Mouse (Mus musculus) heart, embryonic 11.5 days (tissue): ENCODE data around the gene A930009A15Rik. TPM values are rescaled to one million over a fixed set of nuclear protein-coding genes. Genes with fewer than 3 reads are reported as not detected.

Experiments
- ATAC-seq: fragments of 200-750 bp; cut with Nextera tagmentation; replicated peaks from 2 replicates; pipeline ENCODE4 v1.8.0; 2017; ENCODE audit warnings: moderate library complexity; ENCODE audit not compliant: insufficient number of reproducible peaks, low FRiP score, low TSS enrichment
- H3K27ac ChIP-seq: fragments of 300-500 bp; sonication (generic); 2 replicates; pipeline ENCODE4 v1.5.1; 2014; ENCODE audit warnings: mild to moderate bottlenecking, low read depth, low read length
- H3K27me3 ChIP-seq: fragments of 300-500 bp; sonication (generic); 2 replicates; pipeline ENCODE4 v1.6.1; 2014; ENCODE audit warnings: mild to moderate bottlenecking, low read length, mixed read lengths; ENCODE audit not compliant: control insufficient read depth, insufficient read depth
- H3K36me3 ChIP-seq: fragments of 300-500 bp; sonication (generic); 2 replicates; pipeline ENCODE4 v1.6.1; 2014; ENCODE audit warnings: mild to moderate bottlenecking, low read length, moderate library complexity, mixed read lengths; ENCODE audit not compliant: control insufficient read depth, insufficient read depth
- H3K4me1 ChIP-seq: fragments of 300-500 bp; sonication (generic); 2 replicates; pipeline ENCODE4 v1.6.1; 2014; ENCODE audit warnings: low read length; ENCODE audit not compliant: control insufficient read depth, insufficient read depth
- H3K4me2 ChIP-seq: fragments of 300-500 bp; sonication (generic); 2 replicates; pipeline ENCODE4 v1.6.1; 2014; ENCODE audit warnings: mild to moderate bottlenecking, moderate library complexity
- H3K4me3 ChIP-seq: fragments of 300-500 bp; sonication (generic); 2 replicates; pipeline ENCODE4 v1.5.1; 2014; ENCODE audit warnings: low read depth, low read length
- H3K9ac ChIP-seq: fragments of 300-500 bp; sonication (generic); 2 replicates; pipeline ENCODE4 v1.6.1; 2014; ENCODE audit warnings: mild to moderate bottlenecking, low read depth, low read length, moderate library complexity
- H3K9me3 ChIP-seq: fragments of 300-500 bp; sonication (generic); replicated peaks from 2 replicates; pipeline ENCODE4 v1.6.1; 2016; ENCODE audit warnings: low read length; ENCODE audit not compliant: control insufficient read depth
- WGBS: fragments of 180-500 bp; shearing (Covaris S2); extraction: QIAGEN DNeasy Blood & Tissue Kit; methylation state at CpG from one replicate; pipeline ENCODE4 v1.1.7; 2014; ENCODE audit not compliant: insufficient replicate concordance; 5-methylcytosine and 5-hydroxymethylcytosine counted together
- polyA plus RNA-seq: library from polyadenylated mRNA; unstranded; fragments of >200 nt; fragmentation: Nextera tagmentation; extraction: Ambion mirVana; gene quantifications from 2 replicates; pipeline ENCODE4 v1.2.1, GENCODE M21; 2014

Gene A930009A15Rik
- polyA plus RNA-seq, 1 experiment from 2014 or later, result not detected

DNA sequence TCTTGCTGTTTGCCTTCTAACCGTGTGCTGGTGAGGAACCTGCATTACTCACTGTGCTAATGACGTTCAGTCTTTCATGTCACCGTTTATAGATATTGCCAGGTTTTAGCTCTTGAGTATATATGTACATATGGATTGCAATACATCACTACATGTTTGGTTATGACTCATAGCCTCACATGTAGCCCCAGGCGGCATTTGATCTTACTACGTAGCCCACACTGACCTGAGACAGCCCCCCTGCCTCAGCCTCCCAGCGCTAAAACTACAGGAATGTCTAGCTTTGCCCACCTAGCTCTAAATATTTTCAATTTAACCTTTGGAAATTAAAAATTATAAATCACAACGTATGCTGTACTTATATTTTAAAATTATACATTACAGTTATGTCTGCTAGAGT lies 53.7 kb downstream of the A930009A15Rik start:
- Histone ChIP-seq H3K36me3 (no peaks in the 10 kb centered on the region), H3K4me2 (no peak overlapping the region), H3K27me3 (no peaks in the 10 kb centered on the region), H3K9ac (no peak overlapping the region), H3K4me1 (no peaks in the 10 kb centered on the region), H3K27ac (no peak overlapping the region), H3K4me3 (no peak overlapping the region), H3K9me3 (no peaks in the 10 kb centered on the region)
- whole genome bisulfite sequencing, result 75% methylated on average over 7 of the region's 7 CpGs
- no peak for ATAC-seq

DNA sequence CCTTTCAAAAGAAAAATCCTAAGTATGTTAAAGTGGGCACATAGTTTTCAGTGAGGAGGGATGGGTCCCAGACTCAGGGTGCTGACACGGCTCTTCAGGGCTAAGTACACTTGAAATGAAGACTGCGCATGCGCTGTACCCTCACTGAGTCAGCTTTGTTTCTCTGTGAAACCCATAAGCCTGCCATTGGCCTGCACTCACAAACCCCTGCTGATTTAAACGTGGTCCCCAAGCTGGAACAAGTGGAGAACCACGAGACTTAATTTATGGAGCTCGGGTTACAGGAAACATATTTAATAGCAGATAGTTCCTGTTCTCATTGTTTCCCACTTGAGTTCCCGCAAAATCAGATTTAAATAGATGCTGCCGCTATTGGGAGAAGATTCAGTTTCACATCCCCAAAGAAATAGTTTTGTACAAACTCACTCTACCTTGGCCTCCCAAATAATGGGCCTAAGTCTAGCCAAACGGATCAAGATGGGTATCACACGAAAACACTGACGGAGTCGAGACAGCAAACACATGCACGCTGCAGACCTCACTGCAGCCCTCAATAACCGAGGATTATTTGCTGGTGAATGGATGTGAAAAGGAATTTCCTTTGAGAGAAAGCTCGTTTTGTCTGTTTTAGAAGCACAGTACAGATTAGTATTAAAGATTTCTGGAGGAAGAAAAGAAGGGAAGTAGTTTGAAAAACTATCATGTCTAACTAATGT lies 54.3 kb downstream of the A930009A15Rik start:
- no peaks in the 10 kb centered on the region for H3K27me3 ChIP-seq
- H3K4me2 ChIP-seq, result no peak overlapping the region
- H3K27ac ChIP-seq, result no peak overlapping the region
- H3K9ac ChIP-seq, result no peak overlapping the region
- H3K4me1 ChIP-seq, result no peaks in the 10 kb centered on the region
- no peak overlapping the region for H3K4me3 ChIP-seq
- no peak for ATAC-seq
- no peaks in the 10 kb centered on the region for H3K9me3 ChIP-seq
- 69% methylated on average over 15 of the region's 15 CpGs for WGBS
- no peaks in the 10 kb centered on the region for H3K36me3 ChIP-seq

DNA sequence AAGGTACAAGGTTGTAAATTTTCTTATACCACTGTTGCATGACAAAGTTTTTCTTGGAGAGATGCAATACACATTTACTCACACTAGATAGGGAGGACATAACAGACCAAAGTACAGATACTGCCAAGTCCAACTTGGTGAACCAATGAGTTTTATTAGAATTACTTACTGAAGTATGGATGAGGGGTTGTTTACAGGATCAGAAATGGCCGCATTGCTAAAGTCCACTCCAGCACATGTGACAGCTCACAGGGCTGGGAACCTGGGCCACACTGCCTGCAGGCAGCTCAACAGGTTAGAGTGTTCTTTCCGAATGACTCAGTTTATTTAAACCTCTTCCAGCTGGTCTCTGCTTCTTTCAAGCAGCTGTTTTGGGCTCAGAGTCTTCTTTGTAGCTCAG lies 55.2 kb downstream of the A930009A15Rik start:
- Histone ChIP-seq H3K4me1 (no peaks in the 10 kb centered on the region), H3K27ac (no peak overlapping the region), H3K9ac (no peak overlapping the region), H3K4me2 (no peak overlapping the region), H3K4me3 (no peak overlapping the region), H3K36me3 (no peaks in the 10 kb centered on the region), H3K9me3 (no peaks in the 10 kb centered on the region), H3K27me3 (no peaks in the 10 kb centered on the region)
- no peak for ATAC-seq
- WGBS, result 71% methylated on average over 2 of the region's 2 CpGs

DNA sequence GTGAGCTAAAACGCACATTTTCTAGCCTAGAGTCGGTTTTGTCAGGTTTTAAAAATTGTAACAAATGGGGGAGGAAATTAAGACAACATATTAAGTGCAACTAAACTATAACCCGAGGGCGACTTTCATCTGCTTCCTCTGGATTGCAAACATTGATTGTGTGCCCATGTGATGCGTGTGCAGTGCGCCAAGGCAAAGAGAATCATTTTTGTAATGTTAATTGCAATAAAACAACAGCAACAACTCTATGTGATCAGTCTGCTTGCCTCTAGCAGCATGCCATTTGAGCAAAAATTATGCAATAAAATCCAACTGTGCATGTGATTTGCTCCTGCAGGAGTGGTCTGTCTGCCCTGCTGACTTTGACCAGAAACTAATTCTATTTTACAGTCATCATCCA lies 56.9 kb downstream of the A930009A15Rik start:
- WGBS, result 81% methylated on average over 6 of the region's 6 CpGs
- H3K9ac ChIP-seq, result no peak overlapping the region
- no peak for ATAC-seq

More for the DNA sequence above, 56.9 kb downstream of the A930009A15Rik start:
- H3K9me3 ChIP-seq, result no peaks in the 10 kb centered on the region
- H3K36me3 ChIP-seq, result no peaks in the 10 kb centered on the region
- H3K4me1 ChIP-seq, result no peaks in the 10 kb centered on the region
- no peaks in the 10 kb centered on the region for H3K27me3 ChIP-seq
- no peak overlapping the region for H3K4me2 ChIP-seq
- no peak overlapping the region for H3K4me3 ChIP-seq
- no peak overlapping the region for H3K27ac ChIP-seq

Other genes with a start within 250 kb of the A930009A15Rik start
- gene Tmem19, start 207.5 kb upstream of the A930009A15Rik start, polyA plus RNA-seq, result 21.3 and 22.3 TPM in 2 replicates
- 14.0 and 18.2 TPM in 2 replicates for gene Thap2, start 185.5 kb upstream of the A930009A15Rik start, polyA plus RNA-seq
- gene Zfc3h1, start 185.0 kb upstream of the A930009A15Rik start, polyA plus RNA-seq, result 19.7 and 22.8 TPM in 2 replicates
- gene Lgr5, start 17.8 kb downstream of the A930009A15Rik start, polyA plus RNA-seq, result 0.62 and 0.66 TPM in 2 replicates
- 2.7 and 4.3 TPM in 2 replicates for gene Tspan8, start 246.8 kb downstream of the A930009A15Rik start, polyA plus RNA-seq